Mouse (Mus musculus): ENCODE results near the gene Spsb4. TPM values are rescaled to one million over a fixed set of nuclear protein-coding genes. Genes with fewer than 3 reads are reported as not detected.

The Spsb4 gene
- polyA plus RNA-seq (2015; fragmentation: Illumina TruSeq; extraction: RNeasy Lipid Tissue Mini Kit (QIAGEN cat#74804); ENCODE audit: low read depth, low replicate concordance), result 5.1 TPM

GRCm38 (mm10) chr9:97018677-97019147, at the start of gene Spsb4:
TSS of gene Spsb4 (minus strand) at chr9:97018843.

Other genes with a start within 250 kb of the Spsb4 start
- 7.9 TPM for gene Pxylp1, start 126.2 kb downstream of the Spsb4 start, polyA plus RNA-seq (2015; fragmentation: Illumina TruSeq; extraction: RNeasy Lipid Tissue Mini Kit (QIAGEN cat#74804); ENCODE audit: low read depth, low replicate concordance)
- 54.4 TPM for gene Slc25a36, start 92.3 kb upstream of the Spsb4 start, polyA plus RNA-seq (2015; fragmentation: Illumina TruSeq; extraction: RNeasy Lipid Tissue Mini Kit (QIAGEN cat#74804); ENCODE audit: low read depth, low replicate concordance)

Measured in brain, adult 10 weeks (tissue).